Mouse (Mus musculus) heart, embryonic 10.5 days (tissue): ENCODE data around the gene Ruvbl2. TPM values are rescaled to one million over a fixed set of nuclear protein-coding genes. Genes with fewer than 3 reads are reported as not detected.
A peak's percentile ranks its signal among the peaks of the same experiment; 100 is the strongest.

Experiments
- DNase-seq: peaks from one replicate; pipeline ENCODE4 v3.0.0-alpha.2; 2017; ENCODE audit warnings: low spot score
- H3K27ac ChIP-seq: fragments of 300-500 bp; sonication (generic); 2 replicates; pipeline ENCODE4 v1.5.1; 2016; ENCODE audit warnings: mild to moderate bottlenecking
- H3K27me3 ChIP-seq: fragments of 300-500 bp; sonication (generic); 2 replicates; pipeline ENCODE4 v1.6.1; 2016; ENCODE audit warnings: mild to moderate bottlenecking; ENCODE audit not compliant: poor library complexity, insufficient read depth, severe bottlenecking
- H3K36me3 ChIP-seq: fragments of 300-500 bp; sonication (generic); 2 replicates; pipeline ENCODE4 v1.6.1; 2016; ENCODE audit warnings: mild to moderate bottlenecking, moderate library complexity
- H3K4me1 ChIP-seq: fragments of 300-500 bp; sonication (generic); 2 replicates; pipeline ENCODE4 v1.6.1; 2016; ENCODE audit warnings: mild to moderate bottlenecking
- H3K4me3 ChIP-seq: fragments of 300-500 bp; sonication (generic); 2 replicates; pipeline ENCODE4 v1.5.1; 2016; ENCODE audit warnings: mild to moderate bottlenecking, moderate library complexity
- H3K9me3 ChIP-seq: fragments of 300-500 bp; sonication (generic); 2 replicates; pipeline ENCODE4 v1.6.1; 2016; ENCODE audit warnings: mild to moderate bottlenecking, moderate library complexity
- WGBS: fragments of 180-500 bp; shearing (Covaris S2); methylation state at CpG from one replicate; pipeline ENCODE4 v1.1.7; 2016; 5-methylcytosine and 5-hydroxymethylcytosine counted together
- polyA plus RNA-seq: library from polyadenylated mRNA; unstranded; fragments of >200 nt; fragmentation: Nextera tagmentation; extraction: Ambion mirVana; gene quantifications from 2 replicates; pipeline ENCODE4 v1.2.1, GENCODE M21; 2016

Gene Ruvbl2
- polyA plus RNA-seq, 1 experiment from 2014 or later = 175 TPM

DNA sequence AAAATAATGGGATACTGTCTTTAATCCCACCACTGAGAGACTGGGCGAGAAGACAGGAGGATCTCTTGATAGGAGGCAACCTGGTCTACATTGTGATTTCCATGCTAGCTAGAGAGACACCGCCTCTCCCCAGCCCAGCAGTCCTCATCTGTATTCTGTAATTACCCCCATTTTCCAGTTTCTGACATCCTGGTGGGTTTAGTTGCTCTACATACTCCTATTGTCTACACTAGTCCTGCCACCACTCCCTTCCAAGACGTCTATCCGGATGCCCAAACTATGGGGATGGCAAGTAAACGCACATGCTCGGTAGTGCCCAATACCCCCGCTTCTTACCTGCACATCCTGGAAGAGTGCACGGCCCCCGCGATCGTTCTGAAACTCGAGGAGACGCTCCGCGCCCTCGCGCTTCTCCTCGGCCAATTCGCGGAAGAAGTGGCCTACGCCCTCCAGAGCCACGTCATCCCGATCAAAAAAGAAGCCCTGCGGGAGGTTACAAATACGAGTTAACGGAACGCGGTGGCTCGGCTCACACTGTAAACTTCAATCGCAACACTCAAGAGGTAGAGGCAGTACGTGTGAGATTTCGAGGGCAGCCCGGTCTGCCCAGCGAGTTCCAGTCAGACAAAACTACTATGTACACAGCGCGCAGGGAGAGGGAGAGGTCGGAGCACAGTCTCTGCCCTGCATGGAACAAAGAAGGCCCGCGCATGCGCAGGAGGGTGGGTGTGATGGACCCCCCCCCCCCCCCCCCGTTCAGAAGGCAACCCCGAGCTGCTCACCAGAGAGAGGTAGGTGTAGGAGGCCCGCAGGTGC lies 21.1 kb upstream of the Ruvbl2 start:
- no peaks in the 10 kb centered on the region for H3K9me3 ChIP-seq
- peak overlapping the region; percentile 94 for H3K27ac ChIP-seq
- H3K36me3 ChIP-seq = peaks cover 72% of the 10 kb centered on the region
- DNase-seq = peak; percentile 92
- peak overlapping the region; percentile 79 for H3K4me3 ChIP-seq
- H3K4me1 ChIP-seq = peaks cover 43% of the 10 kb centered on the region
- WGBS = 1% methylated on average over 43 of the region's 43 CpGs
- no peaks in the 10 kb centered on the region for H3K27me3 ChIP-seq

DNA sequence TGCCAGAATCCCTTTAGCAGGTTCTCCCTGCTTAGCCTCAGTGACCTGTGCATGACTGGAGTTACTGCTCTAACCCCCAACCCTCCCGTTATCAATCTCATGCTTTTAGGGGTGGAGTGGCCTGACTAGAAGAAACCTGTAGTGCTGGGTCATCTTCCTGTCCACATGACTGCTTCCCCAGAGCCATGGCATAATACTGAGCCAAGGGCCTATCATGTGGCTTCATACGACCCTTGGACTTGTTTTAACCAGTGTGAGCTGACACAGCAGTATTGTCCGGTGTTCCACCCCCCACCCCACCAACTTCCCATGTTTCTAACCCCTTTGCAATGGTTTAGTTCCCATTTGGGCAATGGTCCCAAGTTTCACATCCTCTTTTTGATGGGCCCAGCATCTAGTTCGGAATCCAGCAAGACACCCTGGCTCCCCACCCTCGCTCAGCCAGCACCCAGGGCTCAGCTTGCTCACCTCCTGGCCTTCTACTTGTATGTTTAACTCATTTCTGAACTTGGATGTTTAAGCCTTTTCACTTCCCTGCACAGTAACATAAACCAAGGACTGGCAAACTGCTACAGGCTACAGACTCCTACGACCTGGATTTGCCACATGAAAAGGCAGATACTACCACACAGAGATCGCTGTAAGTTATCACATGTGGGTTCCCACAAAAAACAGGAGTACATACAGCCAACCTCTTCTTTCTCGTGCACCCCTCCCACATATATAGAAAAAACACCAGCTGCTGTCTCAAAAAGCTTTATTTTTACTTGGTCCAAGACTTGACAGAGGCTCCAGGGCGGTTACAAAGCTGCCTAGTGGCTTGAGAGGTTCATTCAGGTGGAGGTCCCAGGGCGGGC lies 19.5 kb upstream of the Ruvbl2 start:
- no peak for DNase-seq
- no peaks in the 10 kb centered on the region for H3K27me3 ChIP-seq
- peak overlapping the region; percentile 94 for H3K27ac ChIP-seq
- peak overlapping the region; percentile 79 for H3K4me3 ChIP-seq
- WGBS = 61% methylated on average over 9 of the region's 10 CpGs
- peaks cover 72% of the 10 kb centered on the region for H3K36me3 ChIP-seq
- H3K4me1 ChIP-seq = peaks cover 43% of the 10 kb centered on the region
- H3K9me3 ChIP-seq = no peaks in the 10 kb centered on the region

DNA sequence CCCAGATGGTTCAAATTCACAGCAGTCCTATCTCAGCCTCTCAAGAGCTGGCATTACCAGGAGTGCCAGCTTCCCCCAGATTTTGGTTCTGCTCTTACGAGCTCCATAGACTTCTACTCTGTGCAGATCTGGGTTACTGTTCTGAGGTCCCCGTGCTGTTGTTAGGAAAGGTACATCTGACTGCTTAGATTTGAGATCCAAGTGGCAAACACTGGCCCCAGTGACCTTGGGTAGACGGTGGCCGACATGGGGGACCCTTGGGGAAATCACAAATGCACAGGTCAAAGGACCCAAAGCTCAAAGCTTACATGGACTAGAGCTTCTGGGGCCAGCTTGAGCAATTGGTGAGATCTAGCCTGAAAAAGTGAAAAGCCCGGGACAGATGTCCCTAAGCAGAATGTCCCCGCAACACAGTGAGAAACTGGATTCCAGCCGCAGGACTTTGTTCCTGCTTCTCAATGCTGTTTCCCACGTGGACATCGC lies 18.9 kb upstream of the Ruvbl2 start:
- Histone ChIP-seq H3K27me3 (no peaks in the 10 kb centered on the region), H3K36me3 (peaks cover 73% of the 10 kb centered on the region), H3K4me3 (peak overlapping the region; percentile 79; the same call in 1 of the 2 replicates), H3K9me3 (no peaks in the 10 kb centered on the region), H3K4me1 (peaks cover 42% of the 10 kb centered on the region), H3K27ac (peak overlapping the region; percentile 43; the same call in 1 of the 2 replicates)
- no peak for DNase-seq
- WGBS = 47% methylated on average over 9 of the region's 9 CpGs

DNA sequence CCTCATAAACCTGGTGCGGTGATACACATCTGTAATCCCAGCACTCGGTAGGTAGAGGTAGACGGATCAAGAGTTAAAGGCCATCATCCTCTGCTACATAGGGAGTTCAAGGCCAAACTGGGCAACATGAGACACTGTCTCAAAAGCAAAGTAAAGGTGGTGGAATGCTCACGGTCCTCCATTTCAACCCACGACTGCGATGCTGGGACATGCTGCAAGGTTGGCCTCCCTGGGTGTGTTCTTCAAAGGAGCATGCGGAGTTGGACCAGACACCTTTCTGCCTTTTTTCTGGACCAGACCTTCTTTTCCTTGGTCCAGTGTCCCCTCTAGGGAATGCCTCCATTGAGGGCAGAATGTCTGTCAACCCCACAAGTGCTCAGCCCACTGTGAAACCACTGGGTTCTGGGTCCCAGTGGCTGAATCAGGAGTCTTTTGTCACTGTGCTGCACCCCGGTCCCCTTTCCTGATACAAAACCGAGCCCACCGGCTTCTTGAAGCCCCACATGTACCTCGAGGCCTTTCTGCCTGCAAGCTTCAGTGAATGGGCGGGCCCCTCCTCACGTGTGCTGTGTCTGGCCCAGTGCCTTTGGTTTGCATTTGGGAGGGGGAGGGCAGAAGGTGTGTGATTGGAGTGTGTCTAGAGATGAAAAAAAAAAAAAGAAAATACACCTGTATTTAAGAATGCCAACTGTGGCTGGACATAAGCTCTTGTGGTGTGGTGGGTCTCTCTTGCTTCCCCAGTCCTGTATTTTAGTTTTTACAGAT lies 18.2 kb upstream of the Ruvbl2 start:
- Histone ChIP-seq H3K27ac (no peak overlapping the region; the same call in 1 of the 2 replicates), H3K4me3 (no peak overlapping the region), H3K27me3 (no peaks in the 10 kb centered on the region), H3K9me3 (no peaks in the 10 kb centered on the region), H3K4me1 (peaks cover 40% of the 10 kb centered on the region), H3K36me3 (peaks cover 75% of the 10 kb centered on the region)
- 73% methylated on average over 13 of the region's 13 CpGs for WGBS
- no peak for DNase-seq

DNA sequence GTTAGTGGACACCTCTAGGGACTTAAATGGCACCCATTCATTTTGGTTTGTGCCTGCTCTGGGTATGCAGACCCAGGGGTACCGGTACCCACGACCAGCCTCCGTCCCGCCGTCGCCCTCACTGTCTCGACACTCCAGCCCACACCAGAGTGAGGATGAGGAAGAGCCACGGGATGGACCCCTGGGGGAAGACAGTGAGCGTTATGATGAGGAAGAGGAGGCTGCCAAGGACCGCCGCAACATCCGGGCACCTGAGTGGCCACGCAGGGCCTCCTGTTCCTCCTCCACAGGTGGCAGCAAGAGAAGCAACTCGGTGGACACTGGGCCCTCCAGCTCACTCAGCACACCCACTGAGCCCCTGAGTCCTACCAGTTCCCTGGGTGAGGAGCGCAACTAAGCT lies 17.1 kb upstream of the Ruvbl2 start:
- Histone ChIP-seq H3K36me3 (peaks cover 77% of the 10 kb centered on the region), H3K4me3 (no peak overlapping the region), H3K9me3 (no peaks in the 10 kb centered on the region), H3K27me3 (no peaks in the 10 kb centered on the region), H3K4me1 (peaks cover 29% of the 10 kb centered on the region), H3K27ac (no peak overlapping the region)
- WGBS = 84% methylated on average over 15 of the region's 15 CpGs
- no peak for DNase-seq

DNA sequence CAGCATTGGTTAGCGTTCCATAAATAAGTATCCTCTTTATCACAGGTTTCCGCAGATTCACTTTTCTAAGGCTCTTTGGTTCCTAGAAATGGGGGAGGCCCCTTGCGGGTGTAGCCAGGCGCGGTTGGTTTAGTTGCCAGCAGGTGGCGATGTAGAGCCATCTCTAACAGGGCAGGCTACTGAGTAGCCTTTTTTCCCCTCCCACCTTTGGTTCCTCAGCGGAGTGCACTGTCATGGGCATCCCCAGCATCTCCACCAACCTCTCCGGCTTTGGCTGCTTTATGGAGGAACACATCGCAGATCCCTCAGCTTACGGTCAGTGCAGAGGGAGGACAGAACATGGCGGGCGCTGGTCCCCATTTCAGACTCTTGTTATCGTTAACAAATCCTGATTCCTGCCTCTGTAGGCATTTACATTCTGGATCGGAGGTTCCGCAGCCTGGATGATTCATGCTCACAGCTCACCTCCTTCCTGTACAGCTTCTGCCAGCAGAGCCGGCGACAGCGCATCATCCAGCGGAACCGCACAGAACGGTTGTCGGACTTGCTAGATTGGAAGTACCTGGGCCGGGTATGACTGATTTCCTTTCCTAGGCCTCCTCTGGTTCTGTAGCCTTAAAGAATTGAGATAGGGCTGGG lies 13.6 kb upstream of the Ruvbl2 start:
- peaks cover 14% of the 10 kb centered on the region; the same call in 1 of the 2 replicates for H3K4me1 ChIP-seq
- WGBS = 52% methylated on average over 23 of the region's 23 CpGs
- H3K9me3 ChIP-seq = no peaks in the 10 kb centered on the region
- peak; percentile 92 for DNase-seq
- H3K27me3 ChIP-seq = no peaks in the 10 kb centered on the region
- no peak overlapping the region for H3K4me3 ChIP-seq
- H3K36me3 ChIP-seq = peaks cover 79% of the 10 kb centered on the region
- H3K27ac ChIP-seq = no peak overlapping the region

DNA sequence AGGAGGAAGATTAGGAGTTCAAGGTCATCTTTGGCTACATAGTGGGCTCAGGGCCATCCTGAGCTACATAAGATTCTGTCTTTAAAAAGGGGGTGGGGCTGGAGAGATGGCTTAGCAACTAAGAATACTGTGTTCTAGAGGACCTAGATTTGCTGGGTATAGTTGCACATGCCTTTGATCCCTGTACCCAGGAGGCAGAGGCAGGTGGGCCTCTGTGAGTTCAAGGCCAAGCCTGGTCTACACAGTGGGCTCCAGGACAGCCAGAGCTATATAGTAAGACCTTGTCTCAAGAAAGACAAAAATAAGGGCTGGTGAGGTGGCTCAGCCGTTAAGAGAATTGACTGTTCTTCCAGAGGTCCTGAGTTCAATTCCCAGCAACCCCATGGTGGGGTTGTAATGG lies 12.1 kb upstream of the Ruvbl2 start:
- Histone ChIP-seq H3K27ac (no peak overlapping the region), H3K4me3 (no peak overlapping the region), H3K27me3 (no peaks in the 10 kb centered on the region), H3K36me3 (peaks cover 79% of the 10 kb centered on the region), H3K4me1 (peaks cover 11% of the 10 kb centered on the region; the same call in 1 of the 2 replicates), H3K9me3 (no peaks in the 10 kb centered on the region)
- DNase-seq = no peak
- WGBS = 88% methylated on average over 1 of the region's 1 CpGs

DNA sequence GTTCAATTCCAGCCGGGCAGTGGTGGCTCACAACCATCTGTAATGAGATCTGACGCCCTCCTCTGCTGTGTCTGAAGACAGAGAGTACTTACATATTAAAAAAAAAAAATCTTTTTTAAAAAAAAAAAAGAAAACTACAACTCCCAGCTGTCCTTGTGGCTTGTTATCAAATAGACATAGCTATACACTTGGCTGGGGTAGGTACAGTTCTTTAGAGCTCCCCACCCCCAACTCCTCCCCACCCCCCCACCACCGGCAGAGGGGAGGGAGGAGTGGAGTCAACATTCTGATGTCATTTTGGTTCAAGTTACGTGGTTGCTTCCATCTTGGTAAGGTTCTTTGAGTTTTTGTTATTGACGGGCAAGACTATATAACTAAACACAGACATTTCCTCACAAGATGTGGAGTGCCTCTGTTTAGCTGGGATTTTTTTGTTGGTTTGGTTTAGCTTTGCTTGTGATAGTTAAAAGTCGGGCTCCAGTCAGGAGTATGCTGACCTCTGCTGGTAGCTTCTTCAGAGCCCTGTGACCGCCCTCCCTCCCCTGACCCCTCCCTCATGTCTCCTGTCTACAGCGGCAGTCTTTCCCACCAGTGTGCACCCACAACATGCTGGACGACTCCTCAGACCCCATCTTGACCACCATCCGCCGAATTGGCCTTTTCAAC lies 9.6 kb upstream of the Ruvbl2 start:
- Histone ChIP-seq H3K27ac (peak overlapping the region; percentile 47; the same call in 1 of the 2 replicates), H3K36me3 (peaks cover 80% of the 10 kb centered on the region), H3K27me3 (no peaks in the 10 kb centered on the region), H3K4me3 (peak overlapping the region; percentile 37), H3K4me1 (peaks cover 18% of the 10 kb centered on the region), H3K9me3 (no peaks in the 10 kb centered on the region)
- DNase-seq = no peak
- 21% methylated on average over 11 of the region's 11 CpGs for WGBS

DNA sequence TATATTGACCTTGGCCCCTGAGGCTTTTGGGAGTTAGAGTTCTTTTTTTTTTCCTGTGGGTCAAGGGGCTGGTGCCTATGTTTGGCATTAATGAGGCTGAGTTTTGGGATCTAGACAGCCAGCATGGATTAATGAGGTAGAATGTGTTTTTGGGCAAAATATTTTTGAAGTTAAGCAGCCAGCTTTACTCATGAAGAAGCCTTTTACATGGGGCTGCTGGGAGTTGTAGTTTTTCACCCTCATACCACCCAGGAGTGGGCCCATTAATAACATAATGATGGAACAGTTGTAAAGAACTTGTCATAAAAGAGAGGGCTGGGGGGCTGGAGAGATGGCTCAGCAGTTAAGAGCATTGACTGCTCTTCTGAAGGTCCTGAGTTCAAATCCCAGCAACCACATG lies 8.7 kb upstream of the Ruvbl2 start:
- H3K4me1 ChIP-seq = peaks cover 17% of the 10 kb centered on the region
- DNase-seq = no peak
- H3K27ac ChIP-seq = no peak overlapping the region
- no peaks in the 10 kb centered on the region for H3K9me3 ChIP-seq
- H3K27me3 ChIP-seq = no peaks in the 10 kb centered on the region
- peaks cover 77% of the 10 kb centered on the region for H3K36me3 ChIP-seq
- H3K4me3 ChIP-seq = no peak overlapping the region

DNA sequence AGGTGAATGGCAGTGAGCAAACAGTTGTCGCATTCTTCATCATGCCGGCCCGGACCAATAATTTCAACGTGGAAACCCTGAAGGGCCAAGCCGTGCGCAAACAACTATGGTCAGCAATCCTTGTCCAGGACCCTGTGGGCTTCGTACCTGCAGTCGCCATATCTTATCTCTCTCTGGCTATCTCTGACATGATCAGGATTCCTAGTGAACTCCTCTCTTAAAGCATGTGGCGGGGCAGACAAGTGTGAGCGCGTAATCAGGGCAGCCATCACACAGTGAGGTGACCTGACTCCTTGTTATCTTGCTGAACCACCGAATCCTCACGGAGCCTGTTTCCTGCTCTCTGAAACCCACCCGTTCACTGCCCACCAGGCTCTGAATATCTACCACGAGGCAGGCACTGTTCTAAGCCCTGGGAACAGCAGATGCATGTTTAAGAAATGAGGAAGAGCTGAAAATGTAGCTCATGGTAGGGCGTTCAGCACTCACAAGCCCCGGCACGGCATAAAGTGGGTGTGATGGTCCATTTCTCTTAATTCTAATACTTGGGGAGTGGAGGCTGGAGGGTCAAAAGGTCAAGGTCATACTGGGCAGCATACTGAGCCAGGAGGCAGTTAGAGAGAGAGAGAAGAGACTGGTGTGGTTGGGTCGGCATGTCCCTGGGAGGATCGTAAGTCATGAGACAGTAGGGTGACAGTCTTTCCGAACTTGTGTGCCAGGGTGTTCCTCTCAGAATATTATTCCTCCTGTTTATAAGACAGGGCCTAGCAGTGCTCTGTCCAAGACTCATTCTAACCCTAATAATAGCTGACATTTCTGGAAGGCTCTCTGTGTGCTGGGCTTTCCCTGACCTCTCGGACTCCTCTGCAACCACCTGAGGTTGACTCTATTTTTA lies 5.9 kb upstream of the Ruvbl2 start:
- Histone ChIP-seq H3K9me3 (no peaks in the 10 kb centered on the region), H3K4me1 (peaks cover 13% of the 10 kb centered on the region), H3K27ac (no peak overlapping the region), H3K4me3 (no peak overlapping the region), H3K27me3 (no peaks in the 10 kb centered on the region), H3K36me3 (peaks cover 78% of the 10 kb centered on the region)
- no peak for DNase-seq
- WGBS = 66% methylated on average over 22 of the region's 22 CpGs

DNA sequence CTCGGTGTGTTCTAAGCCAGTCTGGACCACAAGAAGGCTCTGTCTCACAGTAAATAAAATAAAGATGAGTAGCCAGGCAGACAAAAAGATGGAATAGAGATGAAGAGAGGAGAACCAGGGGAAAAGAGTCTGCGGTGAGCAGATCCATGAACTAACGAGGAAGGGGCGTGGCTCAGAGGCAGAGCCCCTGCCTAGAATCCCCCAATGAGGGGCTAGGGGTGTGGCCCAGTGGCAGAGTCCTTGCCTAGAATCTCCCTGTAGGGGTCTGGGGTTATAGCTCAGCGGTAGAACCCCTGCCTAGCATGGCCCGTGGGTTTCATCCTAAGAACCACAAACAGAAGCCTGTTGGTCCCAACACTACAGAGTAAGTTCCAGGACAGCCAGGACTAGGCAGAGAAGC lies 850 bp downstream of the Ruvbl2 start:
- no peak for DNase-seq
- WGBS = 30% methylated on average over 6 of the region's 6 CpGs
- peak overlapping the region; percentile 31 for H3K4me3 ChIP-seq
- H3K4me1 ChIP-seq = peaks cover 43% of the 10 kb centered on the region
- H3K36me3 ChIP-seq = peaks cover 28% of the 10 kb centered on the region
- no peaks in the 10 kb centered on the region for H3K27me3 ChIP-seq
- H3K9me3 ChIP-seq = no peaks in the 10 kb centered on the region
- H3K27ac ChIP-seq = no peak overlapping the region
